Mouse (Mus musculus) megakaryocyte, embryonic 14.5 days (primary cell): ENCODE data around the gene Nat9.

Source experiments
- FLI1 ChIP-seq: IDR thresholded peaks from 2 replicates; pipeline ENCODE4 v1.6.1; 2012; ENCODE audit warnings: low read length, inconsistent platforms, mixed read lengths
- GATA1 ChIP-seq: IDR thresholded peaks from 3 replicates; pipeline ENCODE4 v1.6.1; 2012; ENCODE audit warnings: mixed read lengths, low read length, inconsistent platforms, borderline replicate concordance

- no peak for TF ChIP-seq GATA1
- TF ChIP-seq FLI1, result no peak
Observed at GRCm38 (mm10) chr11:115150741-115151254, 36.9 kb downstream of the Nat9 start.
